Mouse (Mus musculus): Measurements from ENCODE around the gene Nucks1.

- TF ChIP-seq CTCF (IDR thresholded peaks at IDR 0.05) (no peak), EP300 (IDR thresholded peaks at IDR 0.05) (no peak)
These were observed 32.6 kb downstream of the Nucks1 start for GRCm38 (mm10) chr1:131942621-131943590.

All from lung, postnatal 0 days (tissue).